Mouse (Mus musculus): Measurements from ENCODE around the gene Ccdc151.
A peak's percentile ranks its signal among the peaks of the same experiment; 100 is the strongest.

Ccdc151 gene

GRCm38 (mm10) chr9:22002194-22003162 lies at the start of gene Ccdc151, which contains the start of gene Prkcsh:
Gene Ccdc151, minus strand, starts transcription at chr9:22002634.
Gene Prkcsh, plus strand, starts transcription at chr9:22002806.
- peak; percentile 100 for DNase-seq (ENCODE audit: extremely low read depth, low read depth)

DNA sequence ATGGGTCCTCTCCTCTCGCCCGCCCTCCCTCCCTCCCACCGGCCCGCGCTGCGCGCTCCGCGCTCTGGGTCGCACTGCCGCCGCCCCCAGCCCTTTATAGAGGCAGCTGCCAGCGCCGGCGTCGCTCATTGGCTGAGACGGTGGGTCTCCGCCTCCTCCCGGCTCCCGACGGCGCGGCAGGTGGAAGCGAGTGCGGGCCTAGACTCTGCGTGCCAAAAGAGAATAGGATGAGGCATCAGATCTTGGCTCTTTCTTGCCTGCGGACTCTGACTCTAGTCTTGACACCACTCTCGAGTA lies 49.5 kb upstream of the Ccdc151 start, which contains the start of gene Elavl3:
Gene Elavl3, minus strand, starts transcription at position 66 of the 297 bp plus-strand sequence.
- no peak for DNase-seq (ENCODE audit: extremely low read depth, low read depth)

DNA sequence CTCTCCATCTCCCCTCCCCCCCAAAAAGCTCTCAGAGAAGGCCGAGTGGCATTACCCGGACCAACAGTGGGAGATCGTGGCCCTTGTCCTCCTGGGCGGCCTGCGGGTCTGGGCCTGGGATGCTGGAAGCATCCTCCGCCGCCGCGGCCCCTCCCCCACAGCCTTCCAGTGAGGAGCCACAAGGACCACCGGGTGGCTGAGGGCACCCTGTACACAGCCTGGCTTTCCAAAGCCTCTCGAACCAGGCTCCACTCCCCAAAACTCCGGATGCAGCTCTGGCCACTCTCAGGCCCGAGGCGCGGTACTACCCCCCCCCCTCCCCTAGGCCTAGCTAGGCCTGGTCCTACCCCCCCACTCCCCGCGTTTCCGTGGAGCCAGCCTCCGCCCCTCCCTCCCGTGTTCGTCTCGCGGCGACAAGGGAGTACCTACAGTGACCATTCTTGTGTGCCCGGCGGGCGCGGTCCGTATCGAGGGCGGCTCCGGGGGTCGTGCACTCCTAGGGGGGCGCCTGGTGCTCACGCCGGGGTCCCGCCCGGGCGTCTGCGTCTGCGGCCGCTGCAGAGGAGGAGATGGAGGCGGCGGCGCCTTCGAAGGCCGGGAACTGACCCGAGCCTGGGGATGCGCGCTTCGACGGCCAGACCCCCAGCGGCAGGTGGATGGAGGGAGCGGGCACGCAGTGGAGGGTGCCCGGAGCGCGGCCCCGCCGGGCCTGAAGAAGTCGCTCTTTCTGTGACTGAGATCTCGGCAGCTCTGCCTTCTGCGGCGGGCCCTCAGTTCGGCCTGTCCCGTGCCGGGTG lies 48.9 kb upstream of the Ccdc151 start:
- no peak for DNase-seq (ENCODE audit: extremely low read depth, low read depth)

- no peak for DNase-seq (ENCODE audit: extremely low read depth, low read depth)
These were observed 48.0 kb upstream of the Ccdc151 start for GRCm38 (mm10) chr9:22050351-22050889.

GRCm38 (mm10) chr9:22049721-22050270 lies 47.4 kb upstream of the Ccdc151 start:
- DNase-seq (ENCODE audit: extremely low read depth, low read depth): no peak

- DNase-seq (ENCODE audit: extremely low read depth, low read depth): no peak
These were observed 46.9 kb upstream of the Ccdc151 start for GRCm38 (mm10) chr9:22049315-22049714.

- DNase-seq (ENCODE audit: extremely low read depth, low read depth): no peak
These were observed 44.9 kb upstream of the Ccdc151 start for GRCm38 (mm10) chr9:22047329-22047728.

DNA sequence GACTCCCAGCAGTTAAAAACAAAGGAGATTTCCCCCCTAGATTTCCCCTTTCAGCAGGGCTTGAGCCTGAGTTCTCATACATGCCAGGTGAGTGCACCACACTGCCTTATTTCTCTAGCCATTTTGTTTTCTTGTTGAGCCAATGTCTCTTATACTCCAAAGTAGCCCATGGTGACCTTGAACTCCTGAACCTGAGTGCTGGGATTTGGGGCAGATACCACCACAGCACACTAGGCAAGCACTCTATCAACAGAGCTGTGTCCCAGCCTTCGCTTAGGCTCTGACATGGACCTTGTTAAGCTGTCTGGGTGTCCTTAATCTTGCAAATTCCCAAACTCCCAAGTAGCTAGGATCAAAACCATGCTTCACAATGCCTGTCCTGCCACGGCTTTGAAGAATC lies 39.4 kb upstream of the Ccdc151 start:
- no peak for DNase-seq (ENCODE audit: extremely low read depth, low read depth)

DNA sequence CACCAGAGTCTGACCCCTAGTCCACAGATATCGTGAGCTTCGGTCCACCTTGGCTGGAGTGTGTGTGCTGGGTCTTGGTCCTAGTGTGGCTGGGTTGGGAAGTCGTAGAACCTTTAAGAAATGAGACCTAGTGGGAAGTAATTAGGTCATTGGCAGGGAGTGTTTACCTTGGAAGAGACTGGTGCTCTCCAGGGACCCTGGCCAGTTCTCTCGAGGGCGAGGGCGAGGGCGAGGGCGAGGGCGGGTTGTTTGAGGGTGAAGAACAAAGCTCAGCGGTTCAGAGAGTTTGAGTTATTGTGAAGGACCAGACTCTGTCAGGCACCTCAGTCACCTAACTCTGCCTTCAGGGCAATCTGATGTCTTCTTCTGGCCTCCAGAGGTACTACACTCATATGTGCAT lies 35.4 kb upstream of the Ccdc151 start:
- no peak for DNase-seq (ENCODE audit: extremely low read depth, low read depth)

- no peak for DNase-seq (ENCODE audit: extremely low read depth, low read depth)
These were observed 33.0 kb upstream of the Ccdc151 start for GRCm38 (mm10) chr9:22035300-22036044.

DNA sequence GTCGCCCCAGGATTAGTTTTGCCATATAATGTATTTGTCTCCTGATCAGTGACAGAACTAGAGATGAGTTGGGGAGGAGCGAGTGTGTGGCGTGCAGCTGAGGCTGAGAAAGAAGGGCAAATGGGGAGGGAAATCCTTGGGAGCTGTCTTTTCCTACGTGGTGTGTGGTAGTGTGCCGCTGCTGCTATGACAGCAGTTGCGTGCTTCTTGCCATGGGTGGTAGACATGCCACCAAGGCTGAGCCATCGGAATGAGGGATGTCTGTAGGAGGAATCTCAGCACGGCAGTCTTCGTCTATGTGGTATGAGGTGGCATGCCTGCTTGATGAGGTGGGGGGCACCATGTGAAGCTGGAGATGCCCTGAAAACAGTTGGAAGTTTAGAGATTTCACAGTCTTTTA lies 28.0 kb upstream of the Ccdc151 start:
- DNase-seq (ENCODE audit: extremely low read depth, low read depth): no peak

DNA sequence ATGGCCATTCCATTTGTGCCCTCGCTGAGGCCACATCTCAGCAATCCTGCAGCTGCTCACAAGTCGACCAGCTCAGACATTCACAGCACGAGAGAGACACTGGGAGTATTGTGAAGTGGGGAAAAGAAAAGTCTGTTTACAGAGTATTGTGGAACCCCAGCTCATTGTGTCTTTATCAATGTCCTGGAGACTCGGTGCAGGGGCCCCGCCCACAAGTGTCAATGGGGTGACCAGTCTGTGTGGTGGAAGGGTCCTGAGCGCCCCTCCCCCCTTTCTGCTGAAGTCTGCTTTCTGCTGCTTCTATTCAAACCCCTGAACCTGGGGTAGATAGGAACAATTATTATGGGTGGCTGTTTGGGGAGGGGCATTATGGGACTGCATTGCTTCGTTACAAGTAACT lies 26.0 kb upstream of the Ccdc151 start:
- no peak for DNase-seq (ENCODE audit: extremely low read depth, low read depth)

GRCm38 (mm10) chr9:22024592-22024991 lies 22.2 kb upstream of the Ccdc151 start:
- no peak for DNase-seq (ENCODE audit: extremely low read depth, low read depth)

GRCm38 (mm10) chr9:22017208-22017825 lies 14.9 kb upstream of the Ccdc151 start:
- DNase-seq (ENCODE audit: extremely low read depth, low read depth): no peak

DNA sequence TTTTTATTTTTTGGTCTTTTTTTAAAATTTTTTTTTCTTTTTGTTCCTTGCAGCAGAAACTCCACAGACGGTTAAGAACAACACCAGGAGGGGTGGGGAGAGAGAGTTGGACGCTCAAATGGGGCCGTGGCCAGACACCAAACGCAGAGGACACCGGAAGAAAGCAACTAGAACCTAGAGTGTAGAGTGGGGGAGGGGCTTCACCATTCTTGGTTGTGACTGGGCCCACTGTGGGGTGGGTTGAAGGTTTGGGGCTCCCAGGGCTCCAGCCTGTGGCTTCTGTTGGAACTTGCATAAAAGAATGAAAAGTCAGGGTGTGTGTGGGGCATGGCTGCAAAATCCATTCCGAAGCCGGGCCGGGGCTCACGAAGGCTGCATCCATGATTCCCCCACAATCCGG lies 13.8 kb upstream of the Ccdc151 start:
- DNase-seq (ENCODE audit: extremely low read depth, low read depth): no peak

DNA sequence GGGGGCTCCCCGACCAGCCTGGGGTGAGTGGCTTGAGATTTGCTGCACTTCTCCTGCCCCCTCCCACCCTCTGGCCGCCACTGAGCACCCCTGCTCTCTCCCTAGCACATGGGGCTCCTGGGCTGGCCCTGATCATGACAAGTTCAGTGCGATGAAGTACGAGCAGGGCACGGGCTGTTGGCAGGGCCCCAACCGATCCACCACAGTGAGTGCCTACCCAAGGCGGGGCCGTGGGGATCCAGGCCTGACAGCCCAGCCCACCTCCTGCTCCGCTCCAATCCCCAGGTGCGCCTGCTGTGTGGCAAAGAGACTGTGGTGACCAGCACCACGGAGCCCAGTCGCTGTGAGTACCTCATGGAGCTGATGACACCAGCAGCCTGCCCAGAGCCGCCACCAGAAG lies 10.3 kb upstream of the Ccdc151 start:
- no peak for DNase-seq (ENCODE audit: extremely low read depth, low read depth)

- DNase-seq (ENCODE audit: extremely low read depth, low read depth): no peak
These were observed 8.6 kb upstream of the Ccdc151 start for GRCm38 (mm10) chr9:22011055-22011454.

DNA sequence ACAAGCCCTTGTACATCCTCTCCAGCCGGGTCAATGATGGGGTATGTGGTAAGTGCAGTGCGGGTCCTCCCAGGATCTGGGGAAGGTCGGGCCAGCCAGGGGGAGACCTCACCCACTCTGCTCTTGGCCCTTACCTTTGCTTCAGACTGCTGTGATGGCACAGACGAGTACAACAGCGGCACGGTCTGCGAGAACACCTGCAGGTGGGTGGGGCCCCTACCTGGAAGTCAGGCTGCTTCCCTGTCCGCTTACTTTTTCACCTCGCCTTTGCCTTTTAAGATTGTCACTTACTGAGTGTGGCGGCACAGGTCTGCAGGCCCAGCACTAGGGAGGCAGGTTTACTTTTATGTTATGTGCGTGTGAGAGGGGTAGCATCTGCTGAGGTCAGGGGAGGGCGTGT lies 2.1 kb upstream of the Ccdc151 start:
- no peak for DNase-seq (ENCODE audit: extremely low read depth, low read depth)

DNA sequence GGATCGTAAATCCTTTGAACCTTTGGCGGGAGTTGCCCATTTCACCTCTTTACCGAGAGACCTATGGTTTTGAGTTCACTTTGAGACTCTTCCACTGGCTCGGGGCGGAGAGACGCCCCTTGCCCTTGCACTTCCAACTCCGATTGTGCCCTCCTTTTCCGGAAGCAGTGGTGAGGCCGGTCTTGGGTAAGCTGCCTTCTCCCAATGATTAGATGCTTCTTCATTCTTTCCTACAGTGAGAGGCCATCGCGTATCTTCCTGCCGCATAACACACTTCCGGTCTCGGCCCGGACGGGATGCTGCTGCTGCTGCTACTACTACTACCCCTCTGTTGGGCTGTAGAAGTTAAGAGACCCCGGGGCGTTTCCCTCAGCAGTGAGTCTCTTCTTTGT lies 725 bp upstream of the Ccdc151 start:
- DNase-seq (ENCODE audit: extremely low read depth, low read depth): peak; percentile 85

DNA sequence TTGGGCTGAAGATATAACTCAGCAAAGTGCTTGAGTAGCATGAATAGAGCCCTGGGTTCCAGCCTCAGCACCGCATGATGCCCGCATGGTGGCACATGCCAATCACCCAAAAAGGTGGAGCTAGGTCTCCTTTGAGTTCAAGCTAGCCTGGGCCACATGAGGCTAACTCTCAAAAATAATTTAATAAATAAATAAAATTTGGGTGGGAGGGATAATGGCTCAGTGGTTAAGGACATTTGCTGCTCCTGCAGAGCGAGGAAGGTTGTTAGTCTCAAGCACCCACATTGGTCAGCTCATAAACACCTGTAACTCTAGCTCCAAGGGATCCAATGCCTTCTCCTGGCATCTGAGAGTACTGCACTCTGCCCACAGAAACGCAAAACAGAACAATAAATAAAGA lies 801 bp downstream of the Ccdc151 start:
- DNase-seq (ENCODE audit: extremely low read depth, low read depth): no peak

GRCm38 (mm10) chr9:22000296-22000695 lies 2.1 kb downstream of the Ccdc151 start:
- DNase-seq (ENCODE audit: extremely low read depth, low read depth): no peak

Data from MEL-GATA-1-ER (cell line).